21 mouse cellular contexts compared by ENCODE assay signal in genomic region chr5:44590750-44591149, GRCm38 (mm10).
"Had no signal": no experiment of that assay in that cellular context is flagged by ENCODE, and none has a peak within 500 bp of the region (broad histone marks: within the 10 kb centered on the region; RNA-seq: fewer than 3 reads in every experiment).

No protein-coding gene starts in this region.

- H3K36me3 ChIP-seq: limb, embryonic 12.5 days; limb, embryonic 15.5 days; midbrain, embryonic 12.5 days; midbrain, embryonic 15.5 days; neural tube, embryonic 12.5 days; neural tube, embryonic 15.5 days had no signal

- H3K4me1 ChIP-seq: midbrain, embryonic 12.5 days; neural tube, embryonic 12.5 days had no signal

- H3K9ac ChIP-seq: limb, embryonic 12.5 days; limb, embryonic 15.5 days; liver, embryonic 14.5 days; liver, postnatal 0 days; lung, embryonic 14.5 days; midbrain, embryonic 12.5 days; midbrain, embryonic 15.5 days; neural tube, embryonic 12.5 days; neural tube, embryonic 15.5 days had no signal

- H3K27me3 ChIP-seq: limb, embryonic 12.5 days; limb, embryonic 15.5 days; midbrain, embryonic 12.5 days; midbrain, embryonic 15.5 days; neural tube, embryonic 12.5 days; neural tube, embryonic 15.5 days had no signal

- DNase-seq: left cerebral cortex, postnatal 4 days; liver, postnatal 0 days; lung, embryonic 14.5 days; right cerebral cortex, adult 18-20 months; right cerebral cortex, postnatal 14 days; right cerebral cortex, postnatal 4 days; thymus, adult 2 months; thymus, postnatal 14 days; thymus, postnatal 4 days had no signal

- H3K4me2 ChIP-seq: limb, embryonic 12.5 days; limb, embryonic 15.5 days; liver, embryonic 11.5 days; lung, embryonic 14.5 days; midbrain, embryonic 12.5 days; midbrain, embryonic 15.5 days; neural tube, embryonic 12.5 days; neural tube, embryonic 15.5 days had no signal

- ATAC-seq: intestine, postnatal 0 days; liver, postnatal 0 days; lung, postnatal 0 days; midbrain, embryonic 15.5 days had no signal

- H3K9me3 ChIP-seq: limb, embryonic 12.5 days; limb, embryonic 15.5 days; midbrain, embryonic 12.5 days; midbrain, embryonic 15.5 days; neural tube, embryonic 12.5 days; neural tube, embryonic 15.5 days had no signal

- H3K4me3 ChIP-seq: limb, embryonic 12.5 days; limb, embryonic 15.5 days; midbrain, embryonic 12.5 days; midbrain, embryonic 15.5 days; neural tube, embryonic 12.5 days; neural tube, embryonic 15.5 days had no signal

- H3K27ac ChIP-seq: limb, embryonic 12.5 days; limb, embryonic 15.5 days; liver, embryonic 14.5 days; macrophage; midbrain, embryonic 12.5 days; neural tube, embryonic 12.5 days; neural tube, embryonic 15.5 days; stomach, postnatal 0 days had no signal
